Mouse (Mus musculus) E14TG2a.4 (cell line): ENCODE data around the gene Rdh1.

Source experiments
- CTCF ChIP-seq: conservative IDR thresholded peaks from 2 replicates; pipeline ENCODE4 v1.5.1; 2014; ENCODE audit warnings: low read length
- NANOG ChIP-seq: IDR thresholded peaks from 2 replicates; pipeline ENCODE4 v1.6.1; 2014; ENCODE audit warnings: borderline replicate concordance, low read length, mixed read lengths

- TF ChIP-seq CTCF (no peak), NANOG (no peak)
Measured at GRCm38 (mm10) chr10:127755246-127755645, 4.3 kb upstream of the Rdh1 start.
